Mouse (Mus musculus): ENCODE results near the gene Gp2.

Gp2 gene

GRCm38 (mm10) chr7:119459185-119459584 is at the start of gene Gp2:
Gene Gp2, minus strand, starts transcription at chr7:119459285.
- no peak for DNase-seq (ENCODE audit: low spot score in 2 of 2)

- DNase-seq (ENCODE audit: low spot score in 2 of 2): peak; percentile 5 to 7
These were observed 31.1 kb upstream of the Gp2 start for GRCm38 (mm10) chr7:119490041-119490780.

- peak; percentile 6 to 20 for DNase-seq (ENCODE audit: low spot score in 2 of 2)
These were observed 27.6 kb upstream of the Gp2 start for GRCm38 (mm10) chr7:119486683-119487082.

GRCm38 (mm10) chr7:119484154-119484553 is 25.1 kb upstream of the Gp2 start:
- no peak for DNase-seq (ENCODE audit: low spot score in 2 of 2)

GRCm38 (mm10) chr7:119479256-119479655 is 20.2 kb upstream of the Gp2 start, which contains the start of gene Umod:
Gene Umod, minus strand, starts transcription at chr7:119479282.
- no peak for DNase-seq (ENCODE audit: low spot score in 2 of 2)

- no peak for DNase-seq (ENCODE audit: low spot score in 2 of 2)
These were observed 17.7 kb upstream of the Gp2 start for GRCm38 (mm10) chr7:119476500-119477389.

GRCm38 (mm10) chr7:119454192-119454591 is 4.9 kb downstream of the Gp2 start:
- DNase-seq (ENCODE audit: low spot score in 2 of 2): no peak

- DNase-seq (ENCODE audit: low spot score in 2 of 2): peak; percentile 10 to 13
These were observed 15.2 kb downstream of the Gp2 start for GRCm38 (mm10) chr7:119443849-119444248.

GRCm38 (mm10) chr7:119441938-119442337 is 17.1 kb downstream of the Gp2 start:
- no peak for DNase-seq (ENCODE audit: low spot score in 2 of 2)

- DNase-seq (ENCODE audit: low spot score in 2 of 2): peak; percentile 55 to 79
These were observed 31.9 kb downstream of the Gp2 start for GRCm38 (mm10) chr7:119427180-119427616.

GRCm38 (mm10) chr7:119420730-119421129 is 38.4 kb downstream of the Gp2 start:
- DNase-seq (ENCODE audit: low spot score in 2 of 2): peak in 1 of 2 experiments; percentile 9

GRCm38 (mm10) chr7:119418523-119418922 is 40.6 kb downstream of the Gp2 start:
- no peak for DNase-seq (ENCODE audit: low spot score in 2 of 2)

- DNase-seq (ENCODE audit: low spot score in 2 of 2): no peak
These were observed 64.9 kb downstream of the Gp2 start for GRCm38 (mm10) chr7:119394050-119394732.
